Mouse (Mus musculus) urinary bladder, postnatal 14 days (tissue): Measurements from ENCODE around the gene Oxt.
A peak's percentile ranks its signal among the peaks of the same experiment; 100 is the strongest.

Experiments
- DNase-seq: peaks from one replicate; pipeline ENCODE4 v3.0.0; 2021; ENCODE audit warnings: low spot score

Gene Oxt

GRCm38 (mm10) chr2:130579791-130580190, 3.8 kb downstream of the Oxt start:
- DNase-seq = no peak

- DNase-seq = no peak
Observed at GRCm38 (mm10) chr2:130581201-130581600, 5.2 kb downstream of the Oxt start.

GRCm38 (mm10) chr2:130582552-130582951, 6.6 kb downstream of the Oxt start, which contains the start of gene Avp:
TSS of gene Avp (minus strand) at chr2:130582554.
- no peak for DNase-seq

GRCm38 (mm10) chr2:130583902-130584560, 8.1 kb downstream of the Oxt start:
- DNase-seq = no peak

GRCm38 (mm10) chr2:130586016-130586415, 10.0 kb downstream of the Oxt start:
- no peak for DNase-seq

DNA sequence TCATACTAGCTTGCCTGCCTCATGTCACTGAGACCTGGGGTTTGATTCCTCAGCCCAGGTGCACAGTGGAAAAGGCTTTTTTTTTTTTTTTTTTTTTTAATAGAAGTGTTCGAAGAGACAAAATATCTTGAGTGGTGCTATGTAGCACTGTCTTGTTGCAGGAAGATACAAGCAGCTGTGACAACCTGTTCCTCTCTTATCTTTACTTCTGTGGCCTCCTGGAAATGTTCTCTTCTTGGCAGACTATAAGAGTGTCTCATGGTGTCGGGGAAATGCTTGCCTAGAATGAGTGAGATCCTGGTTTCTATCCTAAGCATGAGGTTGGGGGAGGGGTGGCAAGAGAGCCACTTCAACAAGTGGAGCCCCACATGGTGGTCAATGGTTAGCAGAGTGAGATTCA, 12.4 kb downstream of the Oxt start:
- DNase-seq = no peak

DNA sequence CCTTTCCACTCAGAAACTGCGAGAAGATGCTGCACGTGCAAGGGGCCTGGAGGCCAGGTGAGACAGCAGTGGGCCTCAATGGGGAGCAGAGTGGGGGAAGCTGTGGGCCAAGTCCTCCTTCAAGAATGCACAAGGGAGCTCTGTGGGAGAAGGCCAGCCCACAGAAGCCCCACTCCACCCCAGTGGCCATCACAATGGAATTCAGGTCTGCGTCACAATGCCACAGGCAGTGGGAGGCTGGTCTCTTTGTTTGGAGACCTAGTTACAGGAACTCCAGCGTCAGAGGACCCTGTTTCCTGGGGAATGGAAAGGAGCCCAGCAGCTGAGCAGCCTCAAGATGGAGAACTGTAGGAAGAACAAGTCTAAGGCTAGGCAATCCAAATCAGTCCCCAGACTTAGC, 13.2 kb downstream of the Oxt start:
- no peak for DNase-seq

- DNase-seq = no peak
Observed at GRCm38 (mm10) chr2:130589761-130590160, 13.8 kb downstream of the Oxt start.

- DNase-seq = no peak
Observed at GRCm38 (mm10) chr2:130591016-130591415, 15.0 kb downstream of the Oxt start.

GRCm38 (mm10) chr2:130595596-130595995, 19.6 kb downstream of the Oxt start:
- no peak for DNase-seq

GRCm38 (mm10) chr2:130597601-130598010, 21.6 kb downstream of the Oxt start:
- no peak for DNase-seq

GRCm38 (mm10) chr2:130598399-130598798, 22.4 kb downstream of the Oxt start:
- DNase-seq = no peak

DNA sequence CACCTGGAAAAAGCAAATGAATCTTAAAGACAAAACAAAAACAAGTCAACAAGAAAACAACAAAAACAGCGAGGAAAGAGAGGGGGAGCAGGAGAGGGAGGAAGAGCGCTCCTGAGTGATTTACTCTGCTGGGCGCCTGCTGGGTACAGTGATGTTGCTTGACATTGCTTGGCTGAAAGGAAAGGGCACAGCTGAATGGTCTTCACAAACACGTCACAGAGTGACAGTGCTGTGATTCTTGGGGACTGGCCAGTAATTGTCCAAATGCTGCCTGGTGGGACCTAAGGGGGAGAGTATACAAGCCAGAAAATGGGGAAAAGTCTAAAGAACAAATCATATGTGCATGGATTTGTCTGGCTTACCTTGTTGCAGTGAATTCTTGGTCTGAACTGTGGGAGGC, 26.2 kb downstream of the Oxt start:
- no peak for DNase-seq

DNA sequence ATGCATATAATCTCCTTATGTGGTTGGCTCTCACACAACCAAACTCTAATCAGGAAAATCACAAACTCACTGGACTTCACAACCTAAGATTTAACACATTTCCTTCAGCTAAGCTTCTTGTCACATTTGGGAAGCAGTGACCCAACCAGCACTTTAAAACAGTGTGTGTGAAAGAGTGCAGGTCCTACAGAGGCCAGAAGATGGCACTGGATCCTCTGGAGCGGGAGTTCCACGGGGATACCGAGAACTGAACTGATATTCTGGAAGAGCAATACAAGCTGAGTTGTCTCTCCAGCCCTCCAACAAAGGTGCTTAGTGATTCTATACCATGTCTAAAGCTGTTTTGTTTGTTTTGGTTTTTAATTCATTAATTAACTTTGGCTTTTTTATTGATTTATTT, 37.1 kb downstream of the Oxt start:
- peak; percentile 18 for DNase-seq

GRCm38 (mm10) chr2:130618972-130619371, 43.0 kb downstream of the Oxt start:
- no peak for DNase-seq
